Mouse (Mus musculus): Measurements from ENCODE around the gene Itpkc. TPM values are rescaled to one million over a fixed set of nuclear protein-coding genes. Genes with fewer than 3 reads are reported as not detected.

Gene Itpkc
- total RNA-seq, 1 experiment: 10.5 TPM

GRCm38 (mm10) chr7:27238568-27238967 lies 10.1 kb upstream of the Itpkc start:
- H3K36me3 ChIP-seq (ENCODE audit: control insufficient read depth, insufficient read depth, low read length, poor library complexity, severe bottlenecking): no peaks in the 10 kb centered on the region; the same call in 1 of the 2 replicates
- TF ChIP-seq ZC3H11A (IDR thresholded peaks at IDR 0.05; ENCODE audit: borderline replicate concordance, low read depth, low read length) (no peak), CHD2 (IDR thresholded peaks at IDR 0.05; ENCODE audit: low read depth, low read length) (no peak), HCFC1 (IDR thresholded peaks at IDR 0.05; ENCODE audit: borderline replicate concordance, insufficient read depth, low read length) (no peak), ZNF384 (IDR thresholded peaks at IDR 0.05; ENCODE audit: low read depth, low read length) (no peak), MAFK (IDR thresholded peaks at IDR 0.05; ENCODE audit: insufficient read depth, low read depth, low read length) (no peak)
- H3K4me3 ChIP-seq (ENCODE audit: insufficient read depth in 1 of 2, low read depth in 1 of 2, low read length in 2 of 2, poor library complexity in 1 of 2, severe bottlenecking in 1 of 2): no peak overlapping the region
- no peak overlapping the region for H3K9ac ChIP-seq (ENCODE audit: insufficient read depth, low read depth, low read length, poor library complexity, severe bottlenecking)
- in situ Hi-C loops (cut with MboI; ENCODE audit: low sequenced_read_pairs in 2 of 2, unreplicated experiment in 2 of 2): no loop called here
- no peaks in the 10 kb centered on the region for H3K9me3 ChIP-seq (ENCODE audit: control insufficient read depth, insufficient read depth, low read depth, low read length)
- no peak overlapping the region for H3K27ac ChIP-seq (ENCODE audit: insufficient read depth, low read depth, low read length, poor library complexity, severe bottlenecking)
- H3K4me1 ChIP-seq (ENCODE audit: control insufficient read depth in 2 of 2, insufficient read depth in 2 of 2, low read length in 2 of 2, poor library complexity in 1 of 2): peaks cover 2 to 18% of the 10 kb centered on the region in 2 experiments; a peak in 2 of 4 replicates
- no peak for DNase-seq (ENCODE audit: low read depth, low spot score)

- Histone ChIP-seq H3K4me1 (ENCODE audit: control insufficient read depth in 2 of 2, insufficient read depth in 2 of 2, low read length in 2 of 2, poor library complexity in 1 of 2) (peaks cover under 1 to 13% of the 10 kb centered on the region in 2 experiments; a peak in 2 of 4 replicates), H3K4me3 (ENCODE audit: insufficient read depth in 1 of 2, low read depth in 1 of 2, low read length in 2 of 2, poor library complexity in 1 of 2, severe bottlenecking in 1 of 2) (no peak overlapping the region), H3K9me3 (ENCODE audit: control insufficient read depth, insufficient read depth, low read depth, low read length) (no peaks in the 10 kb centered on the region), H3K9ac (ENCODE audit: insufficient read depth, low read depth, low read length, poor library complexity, severe bottlenecking) (no peak overlapping the region), H3K36me3 (ENCODE audit: control insufficient read depth, insufficient read depth, low read length, poor library complexity, severe bottlenecking) (no peaks in the 10 kb centered on the region; the same call in 1 of the 2 replicates), H3K27ac (ENCODE audit: insufficient read depth, low read depth, low read length, poor library complexity, severe bottlenecking) (no peak overlapping the region)
- no peak for TF ChIP-seq HCFC1 (IDR thresholded peaks at IDR 0.05; ENCODE audit: borderline replicate concordance, insufficient read depth, low read length)
- TF ChIP-seq ZNF384 (IDR thresholded peaks at IDR 0.05; ENCODE audit: low read depth, low read length): no peak
- TF ChIP-seq MAFK (IDR thresholded peaks at IDR 0.05; ENCODE audit: insufficient read depth, low read depth, low read length): no peak
- no peak for TF ChIP-seq CHD2 (IDR thresholded peaks at IDR 0.05; ENCODE audit: low read depth, low read length)
- TF ChIP-seq ZC3H11A (IDR thresholded peaks at IDR 0.05; ENCODE audit: borderline replicate concordance, low read depth, low read length): no peak
- in situ Hi-C loops (cut with MboI; ENCODE audit: low sequenced_read_pairs in 2 of 2, unreplicated experiment in 2 of 2): no loop called here
- no peak for DNase-seq (ENCODE audit: low read depth, low spot score)
These were observed 9.1 kb upstream of the Itpkc start for GRCm38 (mm10) chr7:27237527-27237926.

GRCm38 (mm10) chr7:27235726-27236125 lies 7.3 kb upstream of the Itpkc start:
- Histone ChIP-seq H3K27ac (ENCODE audit: insufficient read depth, low read depth, low read length, poor library complexity, severe bottlenecking) (no peak overlapping the region), H3K9ac (ENCODE audit: insufficient read depth, low read depth, low read length, poor library complexity, severe bottlenecking) (no peak overlapping the region), H3K4me1 (ENCODE audit: control insufficient read depth in 2 of 2, insufficient read depth in 2 of 2, low read length in 2 of 2, poor library complexity in 1 of 2) (peaks cover 5 to 17% of the 10 kb centered on the region in 2 experiments; a peak in 3 of 4 replicates), H3K36me3 (ENCODE audit: control insufficient read depth, insufficient read depth, low read length, poor library complexity, severe bottlenecking) (no peaks in the 10 kb centered on the region; the same call in 1 of the 2 replicates), H3K9me3 (ENCODE audit: control insufficient read depth, insufficient read depth, low read depth, low read length) (no peaks in the 10 kb centered on the region), H3K4me3 (ENCODE audit: insufficient read depth in 1 of 2, low read depth in 1 of 2, low read length in 2 of 2, poor library complexity in 1 of 2, severe bottlenecking in 1 of 2) (no peak overlapping the region)
- DNase-seq (ENCODE audit: low read depth, low spot score): no peak
- TF ChIP-seq CHD2 (IDR thresholded peaks at IDR 0.05; ENCODE audit: low read depth, low read length) (no peak), ZNF384 (IDR thresholded peaks at IDR 0.05; ENCODE audit: low read depth, low read length) (no peak), HCFC1 (IDR thresholded peaks at IDR 0.05; ENCODE audit: borderline replicate concordance, insufficient read depth, low read length) (no peak), ZC3H11A (IDR thresholded peaks at IDR 0.05; ENCODE audit: borderline replicate concordance, low read depth, low read length) (no peak), MAFK (IDR thresholded peaks at IDR 0.05; ENCODE audit: insufficient read depth, low read depth, low read length) (no peak)
- in situ Hi-C loops (cut with MboI; ENCODE audit: low sequenced_read_pairs in 2 of 2, unreplicated experiment in 2 of 2): no loop called here

GRCm38 (mm10) chr7:27233300-27233699 lies 4.8 kb upstream of the Itpkc start:
- peak overlapping the region; percentile 47 to 57 for H3K4me3 ChIP-seq (ENCODE audit: insufficient read depth in 1 of 2, low read depth in 1 of 2, low read length in 2 of 2, poor library complexity in 1 of 2, severe bottlenecking in 1 of 2)
- in situ Hi-C loops (cut with MboI; ENCODE audit: low sequenced_read_pairs in 2 of 2, unreplicated experiment in 2 of 2): no loop called here
- peak overlapping the region; percentile 20 for H3K27ac ChIP-seq (ENCODE audit: insufficient read depth, low read depth, low read length, poor library complexity, severe bottlenecking)
- DNase-seq (ENCODE audit: low read depth, low spot score): no peak
- no peaks in the 10 kb centered on the region for H3K36me3 ChIP-seq (ENCODE audit: control insufficient read depth, insufficient read depth, low read length, poor library complexity, severe bottlenecking)
- H3K9ac ChIP-seq (ENCODE audit: insufficient read depth, low read depth, low read length, poor library complexity, severe bottlenecking): peak overlapping the region; percentile 55; the same call in 1 of the 2 replicates
- TF ChIP-seq HCFC1 (IDR thresholded peaks at IDR 0.05; ENCODE audit: borderline replicate concordance, insufficient read depth, low read length) (no peak), ZNF384 (IDR thresholded peaks at IDR 0.05; ENCODE audit: low read depth, low read length) (no peak), MAFK (IDR thresholded peaks at IDR 0.05; ENCODE audit: insufficient read depth, low read depth, low read length) (no peak), CHD2 (IDR thresholded peaks at IDR 0.05; ENCODE audit: low read depth, low read length) (no peak), ZC3H11A (IDR thresholded peaks at IDR 0.05; ENCODE audit: borderline replicate concordance, low read depth, low read length) (no peak)
- peaks cover 5 to 17% of the 10 kb centered on the region in 2 experiments; a peak in 3 of 4 replicates for H3K4me1 ChIP-seq (ENCODE audit: control insufficient read depth in 2 of 2, insufficient read depth in 2 of 2, low read length in 2 of 2, poor library complexity in 1 of 2)
- H3K9me3 ChIP-seq (ENCODE audit: control insufficient read depth, insufficient read depth, low read depth, low read length): no peaks in the 10 kb centered on the region
